Mouse (Mus musculus) duodenum, adult 2 months (tissue): ENCODE data around the gene Trim23. TPM values are rescaled to one million over a fixed set of nuclear protein-coding genes. Genes with fewer than 3 reads are reported as not detected.

Experiments used
- polyA plus RNA-seq: library from polyadenylated mRNA; depleted of rRNA; stranded (reverse); fragments of >200 nt; gene quantifications from 2 replicates; pipeline ENCODE4 v1.2.3, GENCODE M21; 2012; ENCODE audit warnings: low replicate concordance; rRNA removed

Trim23 gene
- polyA plus RNA-seq, result 0.11 and 0.25 TPM in 2 replicates

GRCm38 (mm10) chr13:104178650-104179121, at the start of gene Trim23:
TSS of gene Trim23 (plus strand) at chr13:104178797.

GRCm38 (mm10) chr13:104177796-104178649, 574 bp upstream of the Trim23 start, which contains the start of gene Trappc13:
TSS of gene Trappc13 (minus strand) at chr13:104178469.

GRCm38 (mm10) chr13:104228384-104229066, 49.9 kb downstream of the Trim23 start, which contains the start of the genes Cenpk and Ppwd1:
TSS of gene Cenpk (plus strand) at chr13:104228611.
TSS of gene Ppwd1 (minus strand) at chr13:104228843.

Other genes starting within 250 kb of the Trim23 start
- 2.1 and 5.7 TPM in 2 replicates for gene Nln, start 69.2 kb upstream of the Trim23 start, polyA plus RNA-seq
- gene Sgtb, start 69.1 kb upstream of the Trim23 start, polyA plus RNA-seq, result 0.25 and 0.33 TPM in 2 replicates
- 2.9 and 3.4 TPM in 2 replicates for gene Trappc13, start 328 bp upstream of the Trim23 start, polyA plus RNA-seq
- 0.07 and 0.11 TPM in 2 replicates for gene Cenpk, start 49.8 kb downstream of the Trim23 start, polyA plus RNA-seq
- 0.16 and 0.18 TPM in 2 replicates for gene Ppwd1, start 50.0 kb downstream of the Trim23 start, polyA plus RNA-seq
- 0.20 and 0.27 TPM in 2 replicates for gene Adamts6, start 109.0 kb downstream of the Trim23 start, polyA plus RNA-seq